18 mouse cellular contexts compared by ENCODE assay signal in the genomic region with DNA sequence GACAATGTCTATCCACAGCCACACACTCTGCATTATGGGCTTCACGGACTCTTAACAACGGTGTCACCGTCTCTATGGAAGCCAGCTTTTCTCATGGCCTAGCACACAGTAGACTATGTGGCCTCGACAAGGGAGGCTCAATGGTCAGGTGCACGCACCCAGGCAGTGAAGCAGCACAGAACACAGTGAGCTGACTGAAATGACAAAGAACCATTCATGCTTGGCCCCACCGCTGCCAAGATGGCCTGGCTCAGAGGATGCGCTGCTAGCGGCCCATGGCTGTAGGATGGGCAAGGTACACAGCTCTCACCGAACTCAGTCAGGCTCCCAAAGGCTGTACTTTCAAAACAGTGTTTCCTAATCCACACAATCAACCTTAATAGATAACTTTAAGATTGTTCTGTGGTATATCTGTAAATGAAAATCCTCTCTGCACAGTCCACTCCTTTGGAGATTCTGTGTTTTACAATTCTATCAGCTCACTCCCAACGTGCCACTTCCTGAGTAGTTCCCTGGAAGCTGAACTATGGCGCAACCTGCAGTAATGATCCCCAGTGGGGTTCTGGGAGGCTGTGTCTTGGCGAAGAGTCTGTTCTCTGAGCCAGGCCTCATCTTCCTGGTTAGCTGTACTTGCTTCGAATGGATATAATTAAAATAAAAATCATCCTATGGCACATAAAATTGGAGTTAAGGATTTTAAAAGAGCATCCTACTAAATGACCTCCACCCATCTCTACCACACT.
A peak's percentile ranks its signal among the peaks of the same experiment; 100 is the strongest.
DNase-seq lines count a peak whose midpoint lies in the region; ATAC-seq and TF ChIP-seq lines count a peak whose summit lies in the region.
"Had no signal": no experiment of that assay in that cellular context is flagged by ENCODE, and none has a peak within 500 bp of the region (broad histone marks: within the 10 kb centered on the region; RNA-seq: fewer than 3 reads in every experiment).

No protein-coding gene starts in this region.

- no peak for TF ChIP-seq CTCF in layer of hippocampus, adult 2 months (conservative IDR thresholded peaks at IDR 0.05)

- no peak for ATAC-seq in midbrain, embryonic 11.5 days (ENCODE audit: low FRiP score)
- ATAC-seq: forebrain, postnatal 0 days; inflammation-experienced regulatory T-cells, adult 6 months; midbrain, embryonic 16.5 days had no signal

- H3K4me1 ChIP-seq in midbrain, embryonic 11.5 days (ENCODE audit: control insufficient read depth, insufficient read depth, low read length) = peaks cover 8% of the 10 kb centered on the region

- H3K4me3 ChIP-seq in layer of hippocampus, adult 2 months = no peak overlapping the region
- no peak overlapping the region for H3K4me3 ChIP-seq in midbrain, embryonic 11.5 days (ENCODE audit: low read depth, low read length)
- H3K4me3 ChIP-seq: limb, embryonic 15.5 days; liver, embryonic 15.5 days had no signal

- peak overlapping the region; percentile 51; the same call in 1 of the 2 replicates for H3K27ac ChIP-seq in layer of hippocampus, adult 2 months
- no peak overlapping the region for H3K27ac ChIP-seq in midbrain, embryonic 11.5 days (ENCODE audit: low read depth, low read length)
- H3K27ac ChIP-seq: limb, embryonic 15.5 days; liver, embryonic 15.5 days had no signal

- no peak overlapping the region for H3K4me2 ChIP-seq in midbrain, embryonic 11.5 days
- H3K4me2 ChIP-seq: limb, embryonic 15.5 days; liver, embryonic 15.5 days had no signal

- no peaks in the 10 kb centered on the region for H3K27me3 ChIP-seq in midbrain, embryonic 11.5 days (ENCODE audit: control insufficient read depth, insufficient read depth, low read length)
- H3K27me3 ChIP-seq: liver, embryonic 15.5 days had no signal

- H3K36me3 ChIP-seq in midbrain, embryonic 11.5 days (ENCODE audit: control insufficient read depth, insufficient read depth, low read length) = no peaks in the 10 kb centered on the region
- H3K36me3 ChIP-seq: limb, embryonic 15.5 days; liver, embryonic 15.5 days had no signal

- H3K9me3 ChIP-seq in midbrain, embryonic 11.5 days (ENCODE audit: control insufficient read depth, low read length) = no peaks in the 10 kb centered on the region
- H3K9me3 ChIP-seq: limb, embryonic 15.5 days; liver, embryonic 15.5 days had no signal

- WGBS in midbrain, embryonic 11.5 days = 88% methylated on average over 13 of the region's 13 CpGs

- no peak overlapping the region for H3K9ac ChIP-seq in midbrain, embryonic 11.5 days (ENCODE audit: low read length)
- H3K9ac ChIP-seq: forebrain, postnatal 0 days; limb, embryonic 15.5 days; liver, embryonic 15.5 days had no signal

- peak; percentile 95 for DNase-seq in heart, adult 11 months
- no peak for DNase-seq in heart, adult 8-10 months (ENCODE audit: low spot score)
- DNase-seq in layer of hippocampus, adult 2 months (ENCODE audit: low spot score in 2 of 2) = no peak
- no peak for DNase-seq in layer of hippocampus, adult 9-10 months (ENCODE audit: low spot score)
- peak; percentile 57 for DNase-seq in adipocyte (ENCODE audit: low spot score)
- peak; percentile 13 to 15 for DNase-seq in gastrocnemius, adult 8-10 months (ENCODE audit: low spot score in 2 of 2)
- no peak for DNase-seq in midbrain, embryonic 11.5 days (ENCODE audit: low spot score, missing footprints)
- DNase-seq: cerebellum, adult 18-20 months; cerebellum, postnatal 25 days; embryo, embryonic 11 days; forebrain, postnatal 0 days; kidney, adult 2 months; kidney, postnatal 25 days; right cerebral cortex, postnatal 4 days had no signal

Comparison
In these comparisons a context has a peak if more than half of its experiments do, and no peak if none do; other contexts are left out.
1. DNase-seq: peak in heart, adult 11 months (single experiment), adipocyte (single experiment) and gastrocnemius, adult 8-10 months (2 of 2); none in heart, adult 8-10 months (single experiment), layer of hippocampus, adult 2 months (0 of 2), layer of hippocampus, adult 9-10 months (single experiment) and midbrain, embryonic 11.5 days (single experiment).